Mouse (Mus musculus) small intestine, adult 2 months (tissue): ENCODE data around the gene Szt2. TPM values are rescaled to one million over a fixed set of nuclear protein-coding genes. Genes with fewer than 3 reads are reported as not detected.

Experiments used
- H3K27ac ChIP-seq: fragments of 200-500 bp; 2 replicates; pipeline ENCODE4 v1.5.1; 2012; ENCODE audit warnings: low read depth, low read length, control low read depth, inconsistent platforms; ENCODE audit not compliant: insufficient read depth
- H3K27me3 ChIP-seq: fragments of 200-500 bp; 2 replicates; pipeline ENCODE4 v1.6.1; 2012; ENCODE audit warnings: mild to moderate bottlenecking, moderate library complexity, low read length, inconsistent platforms; ENCODE audit not compliant: control insufficient read depth, insufficient read depth
- H3K36me3 ChIP-seq: fragments of 200-500 bp; 2 replicates; pipeline ENCODE4 v1.6.1; 2012; ENCODE audit warnings: mild to moderate bottlenecking, low read length, control low read depth, inconsistent platforms; ENCODE audit not compliant: control insufficient read depth, insufficient read depth
- H3K4me1 ChIP-seq: fragments of 200-500 bp; 2 replicates; pipeline ENCODE4 v1.6.1; 2012; ENCODE audit warnings: low read length, inconsistent platforms, mixed read lengths; ENCODE audit not compliant: control insufficient read depth, insufficient read depth, insufficient read length
- H3K4me3 ChIP-seq: fragments of 200-500 bp; 2 replicates; pipeline ENCODE4 v1.5.1; 2012; ENCODE audit warnings: low read depth, mild to moderate bottlenecking, control low read depth, inconsistent platforms, low read length, moderate library complexity
- CTCF ChIP-seq: fragments of 200-500 bp; IDR thresholded peaks from 2 replicates; pipeline ENCODE4 v1.5.1; 2012; ENCODE audit warnings: low read depth, mild to moderate bottlenecking, control low read depth, inconsistent platforms, low read length, moderate library complexity, mixed read lengths; ENCODE audit not compliant: insufficient replicate concordance, insufficient read length; ENCODE audit errors: extremely low read depth
- POLR2A ChIP-seq: fragments of 200-500 bp; IDR thresholded peaks from 2 replicates; pipeline ENCODE4 v1.6.1; 2012; ENCODE audit warnings: low read depth, mild to moderate bottlenecking, control low read depth, inconsistent platforms, low read length, moderate library complexity
- WGBS: fragments of 180-500 bp; shearing (Covaris S2); methylation state at CpG from one replicate; pipeline ENCODE4 v1.1.7; 2018; 5-methylcytosine and 5-hydroxymethylcytosine counted together
- polyA plus RNA-seq: library from polyadenylated mRNA; depleted of rRNA; stranded (reverse); fragments of >200 nt; gene quantifications from 2 replicates; pipeline ENCODE4 v1.2.3, GENCODE M21; 2012

The Szt2 gene
- polyA plus RNA-seq, 1 experiment, result 35.1 TPM

GRCm38 (mm10) chr4:118390146-118390545 is 18.9 kb downstream of the Szt2 start:
- no peak for TF ChIP-seq POLR2A
- no peak for TF ChIP-seq CTCF
- WGBS, result 93% methylated on average over 11 of the region's 11 CpGs
- no peaks in the 10 kb centered on the region for H3K27me3 ChIP-seq
- H3K4me1 ChIP-seq, result no peaks in the 10 kb centered on the region
- H3K4me3 ChIP-seq, result no peak overlapping the region
- peaks cover 89% of the 10 kb centered on the region for H3K36me3 ChIP-seq
- H3K27ac ChIP-seq, result no peak overlapping the region

GRCm38 (mm10) chr4:118387316-118387715 is 21.8 kb downstream of the Szt2 start:
- 94% methylated on average over 8 of the region's 8 CpGs for WGBS

GRCm38 (mm10) chr4:118383271-118383670 is 25.8 kb downstream of the Szt2 start:
- TF ChIP-seq POLR2A, result no peak
- TF ChIP-seq CTCF, result no peak
- Histone ChIP-seq H3K4me3 (no peak overlapping the region), H3K4me1 (no peaks in the 10 kb centered on the region), H3K27me3 (no peaks in the 10 kb centered on the region), H3K27ac (no peak overlapping the region), H3K36me3 (peaks cover 82% of the 10 kb centered on the region)
- WGBS, result 86% methylated on average over 7 of the region's 7 CpGs

More at GRCm38 (mm10) chr4:118387316-118387715, 21.8 kb downstream of the Szt2 start:
- Histone ChIP-seq H3K36me3 (peaks cover 95% of the 10 kb centered on the region), H3K27me3 (no peaks in the 10 kb centered on the region), H3K4me1 (no peaks in the 10 kb centered on the region), H3K27ac (no peak overlapping the region), H3K4me3 (no peak overlapping the region)
- no peak for TF ChIP-seq POLR2A
- TF ChIP-seq CTCF, result no peak

GRCm38 (mm10) chr4:118375999-118376398 is 33.1 kb downstream of the Szt2 start:
- H3K4me3 ChIP-seq, result no peak overlapping the region
- H3K4me1 ChIP-seq, result no peaks in the 10 kb centered on the region
- WGBS, result 96% methylated on average over 6 of the region's 6 CpGs
- H3K36me3 ChIP-seq, result peaks cover 88% of the 10 kb centered on the region
- TF ChIP-seq POLR2A (no peak), CTCF (no peak)
- no peaks in the 10 kb centered on the region for H3K27me3 ChIP-seq
- no peak overlapping the region for H3K27ac ChIP-seq

- Histone ChIP-seq H3K27ac (no peak overlapping the region), H3K27me3 (no peaks in the 10 kb centered on the region), H3K4me3 (no peak overlapping the region), H3K36me3 (peaks cover 75% of the 10 kb centered on the region), H3K4me1 (no peaks in the 10 kb centered on the region)
- 95% methylated on average over 13 of the region's 13 CpGs for WGBS
- TF ChIP-seq CTCF (no peak), POLR2A (no peak)
These were observed 37.3 kb downstream of the Szt2 start for GRCm38 (mm10) chr4:118371822-118372221.

GRCm38 (mm10) chr4:118368616-118369015 is 40.5 kb downstream of the Szt2 start:
- 92% methylated on average over 3 of the region's 3 CpGs for WGBS

GRCm38 (mm10) chr4:118367551-118367950 is 41.5 kb downstream of the Szt2 start:
- H3K27ac ChIP-seq, result no peak overlapping the region
- peaks cover 66% of the 10 kb centered on the region for H3K36me3 ChIP-seq
- no peaks in the 10 kb centered on the region for H3K27me3 ChIP-seq
- H3K4me1 ChIP-seq, result no peaks in the 10 kb centered on the region
- TF ChIP-seq POLR2A (no peak), CTCF (no peak)
- WGBS, result 87% methylated on average over 12 of the region's 12 CpGs
- no peak overlapping the region for H3K4me3 ChIP-seq

More at GRCm38 (mm10) chr4:118368616-118369015, 40.5 kb downstream of the Szt2 start:
- no peak overlapping the region for H3K27ac ChIP-seq
- no peak overlapping the region for H3K4me3 ChIP-seq
- H3K4me1 ChIP-seq, result no peaks in the 10 kb centered on the region
- TF ChIP-seq POLR2A, result no peak
- no peak for TF ChIP-seq CTCF
- H3K36me3 ChIP-seq, result peaks cover 67% of the 10 kb centered on the region
- no peaks in the 10 kb centered on the region for H3K27me3 ChIP-seq

GRCm38 (mm10) chr4:118365991-118366390 is 43.1 kb downstream of the Szt2 start:
- Histone ChIP-seq H3K4me1 (peaks cover under 1% of the 10 kb centered on the region; the same call in 1 of the 2 replicates), H3K27ac (no peak overlapping the region), H3K36me3 (peaks cover 56% of the 10 kb centered on the region), H3K27me3 (no peaks in the 10 kb centered on the region), H3K4me3 (no peak overlapping the region)
- TF ChIP-seq POLR2A, result no peak
- no peak for TF ChIP-seq CTCF
- WGBS, result 83% methylated on average over 14 of the region's 14 CpGs
